Mouse (Mus musculus): Measurements from ENCODE around the gene Wfdc1. TPM values are rescaled to one million over a fixed set of nuclear protein-coding genes. Genes with fewer than 3 reads are reported as not detected.

Gene Wfdc1
- total and polyA plus RNA-seq, 2 experiments from 2014 or later = 8.5 to 11.6 TPM

DNA sequence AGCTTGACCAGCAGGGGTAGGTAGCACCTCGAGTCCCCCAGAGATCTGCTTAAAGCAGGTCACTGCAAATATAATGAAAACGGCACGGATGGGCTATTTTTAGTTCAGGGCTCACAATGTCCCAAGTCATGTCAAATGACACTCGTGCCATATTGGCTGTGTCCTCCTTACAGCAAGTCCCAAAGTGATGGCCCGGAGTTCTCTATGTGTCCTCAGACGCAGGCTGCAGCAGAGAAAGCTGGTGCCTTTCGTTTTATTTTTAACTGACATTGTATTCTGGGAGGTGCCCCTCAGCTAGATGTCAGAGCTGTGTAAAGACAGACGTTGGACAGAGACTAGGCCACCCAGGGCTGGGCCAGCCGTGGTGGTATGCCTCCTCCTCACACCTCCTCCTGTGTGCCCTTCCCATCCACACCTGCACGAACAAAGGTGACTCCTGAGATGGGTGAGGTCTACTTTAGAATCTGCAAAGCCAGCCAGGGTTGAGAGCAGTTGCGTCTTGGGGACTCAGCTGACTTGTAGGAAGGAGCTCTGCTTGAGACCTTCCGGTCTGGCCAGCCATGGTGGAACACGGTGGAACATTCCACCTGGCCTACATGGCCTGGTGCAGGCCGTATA lies 45.2 kb upstream of the Wfdc1 start:
- ATAC-seq (ENCODE audit: low FRiP score) = no peak

DNA sequence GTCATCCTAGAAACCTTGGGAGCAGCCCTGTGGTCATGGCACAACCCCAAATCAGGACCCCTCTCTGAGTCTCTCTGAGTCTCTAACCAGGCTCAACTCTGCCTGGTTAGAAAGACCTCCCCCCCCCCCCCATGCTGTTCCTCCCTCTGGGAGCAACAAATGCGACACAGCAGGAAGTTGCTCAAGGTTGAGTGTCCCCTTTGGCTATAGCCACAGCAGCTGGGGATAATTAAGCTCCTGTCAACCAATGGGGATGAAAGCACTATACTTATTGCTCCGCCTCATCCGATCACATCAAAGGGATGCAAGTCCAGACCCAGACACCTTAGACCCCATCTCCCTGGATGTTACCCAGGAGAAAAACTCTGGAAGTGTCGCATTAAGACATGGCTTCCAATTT lies 43.6 kb upstream of the Wfdc1 start:
- DNase-seq (ENCODE audit: low spot score) = no peak
- no peak overlapping the region for H3K4me2 ChIP-seq (ENCODE audit: low read depth, low read length, poor library complexity, severe bottlenecking)
- no peak for ATAC-seq (ENCODE audit: low FRiP score)
- no peaks in the 10 kb centered on the region for H3K27me3 ChIP-seq (ENCODE audit: insufficient read depth, low read length)
- H3K4me3 ChIP-seq (ENCODE audit: low read depth, low read length) = no peak overlapping the region
- WGBS = 50% methylated on average over 4 of the region's 4 CpGs
- H3K9me3 ChIP-seq (ENCODE audit: low read length) = no peaks in the 10 kb centered on the region
- H3K27ac ChIP-seq (ENCODE audit: low read depth, low read length) = no peak overlapping the region
- no peaks in the 10 kb centered on the region for H3K4me1 ChIP-seq (ENCODE audit: insufficient read depth, low read length)
- no peak for TF ChIP-seq CTCF (IDR thresholded peaks at IDR 0.05)
- no peaks in the 10 kb centered on the region for H3K36me3 ChIP-seq (ENCODE audit: insufficient read depth, low read length)
- no peak overlapping the region for H3K9ac ChIP-seq (replicated peaks; ENCODE audit: low read length, poor library complexity, severe bottlenecking)

More for the DNA sequence above, 45.2 kb upstream of the Wfdc1 start:
- DNase-seq (ENCODE audit: low spot score) = no peak
- Histone ChIP-seq H3K9ac (replicated peaks; ENCODE audit: low read length, poor library complexity, severe bottlenecking) (no peak overlapping the region), H3K27me3 (ENCODE audit: insufficient read depth, low read length) (no peaks in the 10 kb centered on the region), H3K9me3 (ENCODE audit: low read length) (no peaks in the 10 kb centered on the region), H3K4me2 (ENCODE audit: low read depth, low read length, poor library complexity, severe bottlenecking) (no peak overlapping the region), H3K4me1 (ENCODE audit: insufficient read depth, low read length) (no peaks in the 10 kb centered on the region), H3K36me3 (ENCODE audit: insufficient read depth, low read length) (no peaks in the 10 kb centered on the region), H3K4me3 (ENCODE audit: low read depth, low read length) (no peak overlapping the region), H3K27ac (ENCODE audit: low read depth, low read length) (no peak overlapping the region)
- WGBS = 89% methylated on average over 14 of the region's 14 CpGs
- TF ChIP-seq CTCF (IDR thresholded peaks at IDR 0.05) = no peak

DNA sequence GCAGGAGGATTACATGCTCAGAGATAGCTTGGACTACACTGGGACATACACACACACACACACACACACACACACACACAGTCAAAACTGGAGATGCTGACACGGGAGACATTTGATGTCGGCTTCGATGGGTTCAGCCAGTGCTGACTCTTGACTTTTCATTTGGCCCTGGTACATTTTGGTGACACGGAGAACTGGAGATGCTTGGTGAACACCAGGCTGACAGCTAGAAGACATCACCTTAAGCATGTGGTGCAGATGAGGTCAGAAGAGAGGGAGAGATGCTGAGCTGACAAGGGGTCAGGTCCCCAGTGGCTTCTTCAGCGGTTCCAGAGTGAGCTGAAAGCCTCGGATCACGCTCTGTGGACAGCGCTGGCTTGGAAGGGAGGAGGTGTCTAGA lies 43.1 kb upstream of the Wfdc1 start:
- no peak for ATAC-seq (ENCODE audit: low FRiP score)
- Histone ChIP-seq H3K9me3 (ENCODE audit: low read length) (no peaks in the 10 kb centered on the region), H3K27ac (ENCODE audit: low read depth, low read length) (no peak overlapping the region), H3K4me1 (ENCODE audit: insufficient read depth, low read length) (no peaks in the 10 kb centered on the region), H3K4me3 (ENCODE audit: low read depth, low read length) (no peak overlapping the region), H3K36me3 (ENCODE audit: insufficient read depth, low read length) (no peaks in the 10 kb centered on the region), H3K27me3 (ENCODE audit: insufficient read depth, low read length) (no peaks in the 10 kb centered on the region), H3K9ac (replicated peaks; ENCODE audit: low read length, poor library complexity, severe bottlenecking) (no peak overlapping the region), H3K4me2 (ENCODE audit: low read depth, low read length, poor library complexity, severe bottlenecking) (no peak overlapping the region)
- TF ChIP-seq CTCF (IDR thresholded peaks at IDR 0.05) = no peak
- DNase-seq (ENCODE audit: low spot score) = no peak
- 80% methylated on average over 8 of the region's 8 CpGs for WGBS

DNA sequence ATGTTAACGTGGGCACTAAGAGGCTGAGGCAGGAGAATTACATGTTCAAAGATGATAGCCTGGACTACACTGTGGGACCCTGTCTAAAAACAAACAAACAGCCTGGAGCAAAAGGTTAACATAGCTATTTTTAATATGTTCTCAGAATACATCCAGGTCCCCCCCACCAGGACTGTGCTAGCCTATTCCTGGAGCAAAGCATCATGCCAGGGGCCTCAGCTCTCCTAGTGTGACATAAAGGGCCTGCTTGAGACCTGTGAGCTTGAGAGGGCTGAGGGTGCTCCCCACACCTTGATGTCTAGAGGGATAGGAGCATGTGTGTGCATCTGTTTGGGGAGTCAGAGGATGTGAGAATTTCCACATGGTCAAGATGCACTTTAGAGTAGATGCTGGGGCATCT lies 42.4 kb upstream of the Wfdc1 start:
- Histone ChIP-seq H3K4me1 (ENCODE audit: insufficient read depth, low read length) (no peaks in the 10 kb centered on the region), H3K4me3 (ENCODE audit: low read depth, low read length) (no peak overlapping the region), H3K9me3 (ENCODE audit: low read length) (no peaks in the 10 kb centered on the region), H3K9ac (replicated peaks; ENCODE audit: low read length, poor library complexity, severe bottlenecking) (no peak overlapping the region), H3K4me2 (ENCODE audit: low read depth, low read length, poor library complexity, severe bottlenecking) (no peak overlapping the region), H3K36me3 (ENCODE audit: insufficient read depth, low read length) (no peaks in the 10 kb centered on the region), H3K27me3 (ENCODE audit: insufficient read depth, low read length) (no peaks in the 10 kb centered on the region), H3K27ac (ENCODE audit: low read depth, low read length) (no peak overlapping the region)
- no peak for TF ChIP-seq CTCF (IDR thresholded peaks at IDR 0.05)
- WGBS = 80% methylated on average over 1 of the region's 1 CpGs
- ATAC-seq (ENCODE audit: low FRiP score) = no peak
- no peak for DNase-seq (ENCODE audit: low spot score)

DNA sequence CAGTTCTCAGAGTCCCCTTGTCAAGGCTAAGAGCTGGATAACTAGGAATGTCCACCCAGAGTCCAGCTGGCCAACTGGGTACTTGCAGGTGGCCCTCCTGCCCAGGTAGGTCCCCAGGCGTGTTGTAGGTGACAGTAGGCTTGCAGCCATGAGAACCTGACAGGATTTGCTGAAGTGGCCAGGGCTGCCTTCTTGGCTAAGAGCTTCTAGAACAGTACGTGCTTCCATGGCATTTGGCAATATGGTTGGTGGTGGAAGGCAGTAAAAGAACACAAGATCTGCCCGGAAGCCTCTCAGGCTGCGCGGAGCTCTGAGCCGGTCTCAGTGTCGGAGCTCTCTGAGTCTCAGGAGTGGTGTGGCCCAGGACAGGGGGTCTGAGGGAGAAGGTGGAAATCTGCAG lies 41.2 kb upstream of the Wfdc1 start:
- 89% methylated on average over 7 of the region's 7 CpGs for WGBS

DNA sequence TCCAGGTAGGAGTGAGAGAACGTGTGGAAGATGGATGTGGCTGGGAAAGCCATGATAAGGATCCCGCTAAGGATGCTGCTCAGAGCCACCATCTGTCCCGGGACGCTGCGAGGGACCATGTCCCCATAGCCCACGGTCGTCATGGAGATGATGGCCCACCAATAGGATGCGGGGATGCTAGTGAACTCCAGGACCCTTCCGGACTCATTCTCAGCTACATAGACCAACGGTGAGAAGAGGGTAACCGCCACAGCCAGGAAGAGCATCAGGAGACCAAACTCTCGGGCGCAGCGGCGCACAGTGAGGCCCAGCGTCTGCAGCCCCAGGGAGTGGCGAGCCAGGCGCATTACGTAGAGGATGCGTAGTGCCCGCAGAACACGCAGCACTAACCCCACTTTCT lies 40.4 kb upstream of the Wfdc1 start:
- no peaks in the 10 kb centered on the region for H3K9me3 ChIP-seq (ENCODE audit: low read length)
- H3K27ac ChIP-seq (ENCODE audit: low read depth, low read length) = no peak overlapping the region
- WGBS = 81% methylated on average over 22 of the region's 22 CpGs
- no peak overlapping the region for H3K9ac ChIP-seq (replicated peaks; ENCODE audit: low read length, poor library complexity, severe bottlenecking)
- ATAC-seq (ENCODE audit: low FRiP score) = no peak
- TF ChIP-seq CTCF (IDR thresholded peaks at IDR 0.05) = no peak
- no peaks in the 10 kb centered on the region for H3K36me3 ChIP-seq (ENCODE audit: insufficient read depth, low read length)
- no peaks in the 10 kb centered on the region for H3K27me3 ChIP-seq (ENCODE audit: insufficient read depth, low read length)
- no peaks in the 10 kb centered on the region for H3K4me1 ChIP-seq (ENCODE audit: insufficient read depth, low read length)
- no peak overlapping the region for H3K4me2 ChIP-seq (ENCODE audit: low read depth, low read length, poor library complexity, severe bottlenecking)
- DNase-seq (ENCODE audit: low spot score) = no peak
- H3K4me3 ChIP-seq (ENCODE audit: low read depth, low read length) = no peak overlapping the region

More for the DNA sequence above, 41.2 kb upstream of the Wfdc1 start:
- ATAC-seq (ENCODE audit: low FRiP score) = no peak
- Histone ChIP-seq H3K36me3 (ENCODE audit: insufficient read depth, low read length) (no peaks in the 10 kb centered on the region), H3K4me2 (ENCODE audit: low read depth, low read length, poor library complexity, severe bottlenecking) (no peak overlapping the region), H3K9me3 (ENCODE audit: low read length) (no peaks in the 10 kb centered on the region), H3K27ac (ENCODE audit: low read depth, low read length) (no peak overlapping the region), H3K4me1 (ENCODE audit: insufficient read depth, low read length) (no peaks in the 10 kb centered on the region), H3K9ac (replicated peaks; ENCODE audit: low read length, poor library complexity, severe bottlenecking) (no peak overlapping the region), H3K4me3 (ENCODE audit: low read depth, low read length) (no peak overlapping the region), H3K27me3 (ENCODE audit: insufficient read depth, low read length) (no peaks in the 10 kb centered on the region)
- TF ChIP-seq CTCF (IDR thresholded peaks at IDR 0.05) = no peak
- no peak for DNase-seq (ENCODE audit: low spot score)

Measured in midbrain, postnatal 0 days (tissue).